Mouse (Mus musculus) MN1 (cell line): ENCODE measurements around the gene 2510039O18Rik.

Source experiments
- DNase-seq: peaks from one replicate; pipeline ENCODE4 v3.0.0-alpha.2; 2016; ENCODE audit warnings: low spot score

The 2510039O18Rik gene

GRCm38 (mm10) chr4:147940576-147941044, at the start of gene 2510039O18Rik:
TSS of gene 2510039O18Rik (plus strand) at chr4:147940895.
- peak; percentile 94 for DNase-seq

GRCm38 (mm10) chr4:147895815-147896330, 44.8 kb upstream of the 2510039O18Rik start:
- no peak for DNase-seq

GRCm38 (mm10) chr4:147896411-147896810, 44.3 kb upstream of the 2510039O18Rik start:
- DNase-seq = peak; percentile 27

- DNase-seq = no peak
Measured at GRCm38 (mm10) chr4:147897348-147897747, 43.3 kb upstream of the 2510039O18Rik start.

GRCm38 (mm10) chr4:147900452-147900851, 40.2 kb upstream of the 2510039O18Rik start:
- no peak for DNase-seq

GRCm38 (mm10) chr4:147902906-147903500, 37.7 kb upstream of the 2510039O18Rik start:
- DNase-seq = no peak

GRCm38 (mm10) chr4:147903601-147904000, 37.1 kb upstream of the 2510039O18Rik start:
- peak; percentile 32 for DNase-seq

GRCm38 (mm10) chr4:147904313-147905089, 36.2 kb upstream of the 2510039O18Rik start, which contains the start of gene Mfn2:
TSS of gene Mfn2 (minus strand) at chr4:147904704.
- peak; percentile 93 for DNase-seq

GRCm38 (mm10) chr4:147905090-147905659, 35.5 kb upstream of the 2510039O18Rik start:
- DNase-seq = no peak

- DNase-seq = peak; percentile 95
Measured at GRCm38 (mm10) chr4:147906230-147906629, 34.5 kb upstream of the 2510039O18Rik start.

- DNase-seq = no peak
Measured at GRCm38 (mm10) chr4:147909486-147909885, 31.2 kb upstream of the 2510039O18Rik start.

GRCm38 (mm10) chr4:147918459-147919121, 22.1 kb upstream of the 2510039O18Rik start:
- DNase-seq = peak; percentile 80

GRCm38 (mm10) chr4:147920973-147921372, 19.7 kb upstream of the 2510039O18Rik start:
- no peak for DNase-seq

- no peak for DNase-seq
Measured at GRCm38 (mm10) chr4:147922341-147922740, 18.4 kb upstream of the 2510039O18Rik start.

- peak; percentile 34 for DNase-seq
Measured at GRCm38 (mm10) chr4:147927705-147928104, 13.0 kb upstream of the 2510039O18Rik start.

GRCm38 (mm10) chr4:147928136-147928535, 12.6 kb upstream of the 2510039O18Rik start:
- DNase-seq = no peak

GRCm38 (mm10) chr4:147928540-147928939, 12.2 kb upstream of the 2510039O18Rik start:
- no peak for DNase-seq

- DNase-seq = no peak
Measured at GRCm38 (mm10) chr4:147930946-147931345, 9.7 kb upstream of the 2510039O18Rik start.

- DNase-seq = no peak
Measured at GRCm38 (mm10) chr4:147934134-147934533, 6.6 kb upstream of the 2510039O18Rik start.

GRCm38 (mm10) chr4:147934611-147935010, 6.1 kb upstream of the 2510039O18Rik start:
- DNase-seq = no peak

GRCm38 (mm10) chr4:147935904-147936303, 4.8 kb upstream of the 2510039O18Rik start:
- no peak for DNase-seq
